Mouse (Mus musculus) testis, adult 2 months (tissue): ENCODE data around the gene Radil.
A peak's percentile ranks its signal among the peaks of the same experiment; 100 is the strongest.

Experiments
- CTCF ChIP-seq: fragments of 200-500 bp; IDR thresholded peaks from 2 replicates; pipeline ENCODE4 v1.5.1; 2012; ENCODE audit warnings: low read depth, mild to moderate bottlenecking, inconsistent platforms, low read length, moderate library complexity; ENCODE audit not compliant: control insufficient read depth, insufficient read depth, insufficient replicate concordance
- POLR2A ChIP-seq: fragments of 200-500 bp; IDR thresholded peaks from 2 replicates; pipeline ENCODE4 v1.6.1; 2012; ENCODE audit warnings: low read depth, mild to moderate bottlenecking, inconsistent platforms, low read length, moderate library complexity; ENCODE audit not compliant: control insufficient read depth

- TF ChIP-seq CTCF (peak; percentile 82), POLR2A (no peak)
These were observed 68.4 kb downstream of the Radil start for GRCm38 (mm10) chr5:142482512-142482911.
